Mouse (Mus musculus) MEL (cell line): Measurements from ENCODE around the gene Tymp. TPM values are rescaled to one million over a fixed set of nuclear protein-coding genes. Genes with fewer than 3 reads are reported as not detected.

Experiments used
- DNase-seq: peaks from one replicate; pipeline ENCODE4 v3.0.0; 2011; ENCODE audit warnings: low read depth, low spot score
- H3K27ac ChIP-seq: 2 replicates; pipeline ENCODE4 v1.5.1; 2012; ENCODE audit warnings: low read depth, mild to moderate bottlenecking, control low read depth, low read length, moderate library complexity; ENCODE audit not compliant: control insufficient read depth
- H3K27me3 ChIP-seq, 2 experiments: fragments of 150-350 bp in 1 of 2; sonication (generic) in 1 of 2; 2 replicates each; pipeline ENCODE4 v1.6.1; 2012; ENCODE audit warnings: low read length in 2 of 2, mild to moderate bottlenecking in 2 of 2, improper control_type of control experiment in 1 of 2, moderate library complexity in 1 of 2; ENCODE audit not compliant: insufficient read depth in 2 of 2, control insufficient read depth in 1 of 2
- H3K36me3 ChIP-seq, 2 experiments: 2 replicates each; pipeline ENCODE4 v1.6.1; 2012 to 2014; ENCODE audit warnings: low read length in 2 of 2, improper control_type of control experiment in 1 of 2, inconsistent platforms in 1 of 2, mild to moderate bottlenecking in 1 of 2; ENCODE audit not compliant: insufficient read depth in 2 of 2, control insufficient read depth in 1 of 2
- H3K4me1 ChIP-seq, 2 experiments: fragments of 150-350 bp in 1 of 2; sonication (generic) in 1 of 2; 2 replicates each; pipeline ENCODE4 v1.6.1; 2012; ENCODE audit warnings: low read length in 2 of 2, improper control_type of control experiment in 1 of 2, mild to moderate bottlenecking in 1 of 2; ENCODE audit not compliant: insufficient read depth in 2 of 2, control insufficient read depth in 1 of 2
- H3K4me3 ChIP-seq, 2 experiments: fragments of 150-350 bp in 1 of 2; sonication (generic) in 1 of 2; 2 replicates each; pipeline ENCODE4 v1.5.1; 2012; ENCODE audit warnings: low read depth in 2 of 2, low read length in 2 of 2, mild to moderate bottlenecking in 2 of 2, moderate library complexity in 2 of 2, control low read depth in 1 of 2, improper control_type of control experiment in 1 of 2; ENCODE audit not compliant: control insufficient read depth in 1 of 2, insufficient read depth in 1 of 2
- H3K79me2 ChIP-seq: 2 replicates; pipeline ENCODE4 v1.6.1; 2012; ENCODE audit warnings: mild to moderate bottlenecking, low read length, moderate library complexity; ENCODE audit not compliant: control insufficient read depth, poor library complexity, insufficient read depth
- H3K9ac ChIP-seq: 2 replicates; pipeline ENCODE4 v1.6.1; 2012; ENCODE audit warnings: low read depth, mild to moderate bottlenecking, control low read depth, low read length, moderate library complexity; ENCODE audit not compliant: control insufficient read depth, poor library complexity, severe bottlenecking
- H3K9me3 ChIP-seq: fragments of 150-350 bp; sonication (generic); replicated peaks from 2 replicates; pipeline ENCODE4 v1.6.1; 2012; ENCODE audit warnings: mild to moderate bottlenecking, low read length, improper control_type of control experiment, moderate library complexity; ENCODE audit not compliant: insufficient read depth
- BHLHE40 ChIP-seq: IDR thresholded peaks from 2 replicates; pipeline ENCODE4 v1.6.1; 2012; ENCODE audit warnings: low read depth, mild to moderate bottlenecking, inconsistent platforms, low read length, improper control_type of control experiment, borderline replicate concordance
- CTCF ChIP-seq, 3 experiments: IDR thresholded peaks in 2 of 3; conservative IDR thresholded peaks in 1 of 3; 2 replicates each; pipeline ENCODE4 v1.5.1; 2011 to 2012; ENCODE audit warnings: low read length in 3 of 3, low read depth in 2 of 3, mild to moderate bottlenecking in 2 of 3, improper control_type of control experiment in 1 of 3, inconsistent platforms in 1 of 3, mixed read lengths in 1 of 3, moderate library complexity in 1 of 3; ENCODE audit not compliant: control insufficient read depth in 1 of 3, insufficient read depth in 1 of 3, poor library complexity in 1 of 3, severe bottlenecking in 1 of 3
- E2F4 ChIP-seq: IDR thresholded peaks from 2 replicates; pipeline ENCODE4 v1.6.1; 2011; ENCODE audit warnings: low read depth, low read length, improper control_type of control experiment, borderline replicate concordance
- ELF1 ChIP-seq: IDR thresholded peaks from 2 replicates; pipeline ENCODE4 v1.6.1; 2014; ENCODE audit warnings: low read depth, mild to moderate bottlenecking, inconsistent platforms, low read length, improper control_type of control experiment, moderate library complexity
- EP300 ChIP-seq, 2 experiments: IDR thresholded peaks; 2 replicates each; pipeline ENCODE4 v1.6.1; 2011; ENCODE audit warnings: improper control_type of control experiment in 2 of 2, low read length in 2 of 2, low read depth in 1 of 2, mild to moderate bottlenecking in 1 of 2
- ETS1 ChIP-seq: IDR thresholded peaks from 2 replicates; pipeline ENCODE4 v1.6.1; 2012; ENCODE audit warnings: low read depth, mild to moderate bottlenecking, inconsistent platforms, low read length, improper control_type of control experiment, moderate library complexity
- GABPA ChIP-seq: IDR thresholded peaks from 2 replicates; pipeline ENCODE4 v1.6.1; 2012; ENCODE audit warnings: low read depth, mild to moderate bottlenecking, inconsistent platforms, low read length, improper control_type of control experiment, moderate library complexity
- GATA1 ChIP-seq: IDR thresholded peaks from 2 replicates; pipeline ENCODE4 v1.6.1; 2011; ENCODE audit warnings: low read depth, low read length, improper control_type of control experiment
- HCFC1 ChIP-seq: IDR thresholded peaks from 2 replicates; pipeline ENCODE4 v1.6.1; 2012; ENCODE audit warnings: low read depth, mild to moderate bottlenecking, inconsistent platforms, low read length, improper control_type of control experiment, moderate library complexity
- JUND ChIP-seq: IDR thresholded peaks from 2 replicates; pipeline ENCODE4 v1.6.1; 2011; ENCODE audit warnings: low read depth, mild to moderate bottlenecking, improper control_type of control experiment, low read length
- KAT2A ChIP-seq: conservative IDR thresholded peaks from 2 replicates; pipeline ENCODE4 v1.6.1; 2012; ENCODE audit warnings: low read depth, low read length, improper control_type of control experiment, inconsistent platforms
- MAFK ChIP-seq: IDR thresholded peaks from 2 replicates; pipeline ENCODE4 v1.6.1; 2011; ENCODE audit warnings: low read depth, mild to moderate bottlenecking, low read length, improper control_type of control experiment, borderline replicate concordance
- MAX ChIP-seq: IDR thresholded peaks from 2 replicates; pipeline ENCODE4 v1.6.1; 2011; ENCODE audit warnings: low read length, improper control_type of control experiment
- MAZ ChIP-seq: IDR thresholded peaks from 2 replicates; pipeline ENCODE4 v1.6.1; 2012; ENCODE audit warnings: low read depth, mild to moderate bottlenecking, inconsistent platforms, low read length, improper control_type of control experiment
- MXI1 ChIP-seq: IDR thresholded peaks from 2 replicates; pipeline ENCODE4 v1.6.1; 2011; ENCODE audit warnings: mild to moderate bottlenecking, low read depth, low read length, improper control_type of control experiment
- MYB ChIP-seq: IDR thresholded peaks from 2 replicates; pipeline ENCODE4 v1.6.1; 2011; ENCODE audit warnings: mild to moderate bottlenecking, low read depth, low read length, improper control_type of control experiment
- MYC ChIP-seq: IDR thresholded peaks from 2 replicates; pipeline ENCODE4 v1.6.1; 2011; ENCODE audit warnings: low read depth, mild to moderate bottlenecking, low read length, improper control_type of control experiment, moderate library complexity
- NELFE ChIP-seq: IDR thresholded peaks from 2 replicates; pipeline ENCODE4 v1.6.1; 2011; ENCODE audit warnings: low read depth, low read length, improper control_type of control experiment
- NRF1 ChIP-seq: IDR thresholded peaks from 2 replicates; pipeline ENCODE4 v1.6.1; 2014; ENCODE audit warnings: low read depth, mild to moderate bottlenecking, inconsistent platforms, low read length, improper control_type of control experiment, moderate library complexity; ENCODE audit not compliant: poor library complexity, insufficient read depth, severe bottlenecking
- POLR2A ChIP-seq, 2 experiments: IDR thresholded peaks; 2 replicates each; pipeline ENCODE4 v1.6.1; 2011 to 2012; ENCODE audit warnings: low read length in 2 of 2, mild to moderate bottlenecking in 2 of 2, control low read depth in 1 of 2, improper control_type of control experiment in 1 of 2, low read depth in 1 of 2, moderate library complexity in 1 of 2; ENCODE audit not compliant: control insufficient read depth in 1 of 2, insufficient read depth in 1 of 2, poor library complexity in 1 of 2
- POLR2AphosphoS2 ChIP-seq: IDR thresholded peaks from 2 replicates; pipeline ENCODE4 v1.6.1; 2011; ENCODE audit warnings: low read length, improper control_type of control experiment
- POLR2AphosphoS5 ChIP-seq: IDR thresholded peaks from 2 replicates; pipeline ENCODE4 v1.6.1; 2012; ENCODE audit warnings: low read depth, borderline replicate concordance, mild to moderate bottlenecking, inconsistent platforms, low read length, moderate library complexity, mixed read lengths
- RAD21 ChIP-seq: IDR thresholded peaks from 2 replicates; pipeline ENCODE4 v1.6.1; 2011; ENCODE audit warnings: mild to moderate bottlenecking, low read depth, low read length, improper control_type of control experiment
- SIN3A ChIP-seq: IDR thresholded peaks from 2 replicates; pipeline ENCODE4 v1.6.1; 2012; ENCODE audit warnings: low read length, improper control_type of control experiment, inconsistent platforms
- SMC3 ChIP-seq: IDR thresholded peaks from 2 replicates; pipeline ENCODE4 v1.6.1; 2011; ENCODE audit warnings: low read depth, low read length, improper control_type of control experiment
- TBP ChIP-seq: IDR thresholded peaks from 2 replicates; pipeline ENCODE4 v1.8.0; 2011; ENCODE audit warnings: low read depth, low read length, improper control_type of control experiment
- TCF12 ChIP-seq: IDR thresholded peaks from 2 replicates; pipeline ENCODE4 v1.6.1; 2014; ENCODE audit warnings: low read depth, mild to moderate bottlenecking, inconsistent platforms, low read length, improper control_type of control experiment, moderate library complexity
- USF1 ChIP-seq: IDR thresholded peaks from 2 replicates; pipeline ENCODE4 v1.6.1; 2014; ENCODE audit warnings: low read depth, mild to moderate bottlenecking, inconsistent platforms, low read length, improper control_type of control experiment, moderate library complexity
- USF2 ChIP-seq, 2 experiments: IDR thresholded peaks; 2 replicates each; pipeline ENCODE4 v1.6.1; 2011 to 2012; ENCODE audit warnings: improper control_type of control experiment in 2 of 2, low read length in 2 of 2, borderline replicate concordance in 1 of 2, inconsistent platforms in 1 of 2, low read depth in 1 of 2, mild to moderate bottlenecking in 1 of 2; ENCODE audit not compliant: insufficient read depth in 1 of 2
- ZC3H11A ChIP-seq: IDR thresholded peaks from 2 replicates; pipeline ENCODE4 v1.6.1; 2012; ENCODE audit warnings: low read depth, mild to moderate bottlenecking, inconsistent platforms, low read length, improper control_type of control experiment
- ZKSCAN1 ChIP-seq: IDR thresholded peaks from 2 replicates; pipeline ENCODE4 v1.6.1; 2012; ENCODE audit warnings: low read depth, mild to moderate bottlenecking, inconsistent platforms, low read length, improper control_type of control experiment, moderate library complexity
- ZMIZ1 ChIP-seq: IDR thresholded peaks from 2 replicates; pipeline ENCODE4 v1.6.1; 2012; ENCODE audit warnings: low read depth, mild to moderate bottlenecking, inconsistent platforms, low read length, improper control_type of control experiment, moderate library complexity
- ZNF384 ChIP-seq: IDR thresholded peaks from 2 replicates; pipeline ENCODE4 v1.6.1; 2012; ENCODE audit warnings: low read depth, mild to moderate bottlenecking, inconsistent platforms, low read length, improper control_type of control experiment
- polyA plus RNA-seq, 2 experiments: library from polyadenylated mRNA; stranded (reverse) in 1 of 2; unstranded in 1 of 2; fragments of >175 nt in 1 of 2; fragments of >200 nt in 1 of 2; gene quantifications; 2 replicates each; pipeline versions ENCODE4 v1.2.1 to v1.2.4; 2012; ENCODE audit warnings: low replicate concordance in 2 of 2, low read depth in 1 of 2; ENCODE audit not compliant: insufficient read length in 2 of 2, insufficient read depth in 1 of 2, missing spikeins in 1 of 2
- total RNA-seq: library from RNA; depleted of rRNA; stranded (reverse); fragments of 300-350 nt; gene quantifications from 2 replicates; pipeline ENCODE4 v1.2.3, GENCODE M21; 2012

The Tymp gene
- total and polyA plus RNA-seq, 3 experiments, result 1.5 to 2.0 TPM; not detected in 1

- H3K4me1 ChIP-seq, result 0 out of 4 replicates have a peak, but pooled peaks cover 0 to 3% of the 10 kb centered on the region in 2 experiments
- peaks cover 3 to 5% of the 10 kb centered on the region in 2 experiments; a peak in 3 of 4 replicates for H3K36me3 ChIP-seq
- peaks cover 20% of the 10 kb centered on the region for H3K79me2 ChIP-seq
- peak; percentile 93 for DNase-seq
- H3K9me3 ChIP-seq, result no peaks in the 10 kb centered on the region
- H3K27me3 ChIP-seq, result no peaks in the 10 kb centered on the region
- H3K9ac ChIP-seq, result peak within 1 kb of the TSS; percentile 90
- H3K4me3 ChIP-seq, result peak within 1 kb of the TSS; percentile 63 to 76
- H3K27ac ChIP-seq, result peak within 1 kb of the TSS; percentile 80
- TF ChIP-seq NELFE (peak; percentile 81), RAD21 (peak; percentile 20), POLR2AphosphoS2 (no peak), ZMIZ1 (no peak), USF1 (peak; percentile 75), TCF12 (no peak), JUND (no peak), POLR2AphosphoS5 (peak; percentile 75; the same call in 1 of the 2 replicates), NRF1 (no peak), POLR2A (IDR thresholded peaks at IDR 0.05; ENCODE audit: control insufficient read depth in 1 of 2, insufficient read depth in 1 of 2, low read depth in 1 of 2, low read length in 2 of 2, poor library complexity in 1 of 2) (peak; percentile 91), MAFK (no peak), HCFC1 (peak; percentile 71), CTCF (IDR thresholded peaks at IDR 0.05 in 2 of 3, conservative IDR thresholded peaks at IDR 0.05 in 1 of 3; ENCODE audit: control insufficient read depth in 1 of 3, insufficient read depth in 1 of 3, low read depth in 2 of 3, low read length in 3 of 3, poor library complexity in 1 of 3, severe bottlenecking in 1 of 3) (peak; percentile 76 to 96 (median 84)), ZKSCAN1 (no peak), EP300 (IDR thresholded peaks at IDR 0.05; ENCODE audit: low read depth in 1 of 2, low read length in 2 of 2) (0 out of 4 replicates have a peak, but pooled peaks of 1 of the 2 experiments have one; percentile 10), KAT2A (no peak), E2F4 (no peak), MAZ (peak; percentile 79; the same call in 1 of the 2 replicates), MYC (peak; percentile 94), MYB (no peak), SMC3 (peak; percentile 58), USF2 (IDR thresholded peaks at IDR 0.05; ENCODE audit: borderline replicate concordance in 1 of 2, insufficient read depth in 1 of 2, low read depth in 1 of 2, low read length in 2 of 2) (no peak), GATA1 (no peak), BHLHE40 (peak; percentile 95), ELF1 (peak; percentile 72), ZC3H11A (peak; percentile 33; the same call in 1 of the 2 replicates), ZNF384 (0 out of 2 replicates have a peak, but pooled peaks have one; percentile 9), ETS1 (0 out of 2 replicates have a peak, but pooled peaks have one; percentile 32), MAX (peak; percentile 96), MXI1 (no peak; the same call in none of the 2 replicates), SIN3A (peak; percentile 88), TBP (peak; percentile 61), GABPA (no peak)
Measured at GRCm38 (mm10) chr15:89373762-89374248, 3.0 kb downstream of the Tymp start, which contains the start of gene Sco2. Gene Sco2 (minus strand): TSS chr15:89373846.
